Mouse (Mus musculus) G1E (cell line): ENCODE data around the gene Mecom. TPM values are rescaled to one million over a fixed set of nuclear protein-coding genes. Genes with fewer than 3 reads are reported as not detected.

Experiments used
- ATAC-seq: 2 replicates; pipeline ENCODE4 v1.8.0; 2016; ENCODE audit warnings: mild to moderate bottlenecking; ENCODE audit not compliant: insufficient number of reproducible peaks, poor library complexity, low FRiP score, severe bottlenecking; ENCODE audit errors: extremely low read depth
- DNase-seq: peaks from one replicate; pipeline ENCODE4 v3.0.0; 2012; ENCODE audit warnings: low spot score
- H3K27me3 ChIP-seq: 2 replicates; pipeline ENCODE4 v1.6.1; 2012; ENCODE audit warnings: mild to moderate bottlenecking, low read length, inconsistent platforms; ENCODE audit not compliant: insufficient read depth
- H3K36me3 ChIP-seq: replicated peaks from 2 replicates; pipeline ENCODE3; 2012; ENCODE audit warnings: mild to moderate bottlenecking, inconsistent platforms
- H3K4me1 ChIP-seq: 2 replicates; pipeline ENCODE4 v1.6.1; 2012; ENCODE audit warnings: low read depth, low read length, inconsistent platforms, mixed read lengths; ENCODE audit not compliant: insufficient read depth
- H3K4me3 ChIP-seq: 2 replicates; pipeline ENCODE4 v1.5.1; 2012; ENCODE audit warnings: low read depth, mild to moderate bottlenecking, inconsistent platforms, low read length, moderate library complexity, mixed read lengths
- H3K9me3 ChIP-seq: replicated peaks from 2 replicates; pipeline ENCODE4 v1.6.1; 2012; ENCODE audit warnings: inconsistent platforms
- CTCF ChIP-seq: IDR thresholded peaks from 2 replicates; pipeline ENCODE4 v1.5.1; 2012; ENCODE audit warnings: low read depth, low read length, inconsistent platforms, mixed read lengths
- GATA1 ChIP-seq: IDR thresholded peaks from 2 replicates; pipeline ENCODE4 v1.6.1; 2012; ENCODE audit warnings: borderline replicate concordance, low read length, inconsistent platforms, mixed read lengths
- GATA2 ChIP-seq: IDR thresholded peaks from 2 replicates; pipeline ENCODE4 v1.6.1; 2012; ENCODE audit warnings: low read depth, low read length, inconsistent platforms, borderline replicate concordance
- POLR2AphosphoS5 ChIP-seq: IDR thresholded peaks from 2 replicates; pipeline ENCODE4 v1.6.1; 2012; ENCODE audit warnings: low read depth, low read length, inconsistent platforms; ENCODE audit not compliant: insufficient replicate concordance
- TAL1 ChIP-seq: conservative IDR thresholded peaks from 2 replicates; pipeline ENCODE4 v1.6.1; 2012; ENCODE audit warnings: low read depth, low read length, inconsistent platforms, mixed read lengths
- polyA plus RNA-seq: library from polyadenylated mRNA; stranded (reverse); fragments of >175 nt; gene quantifications from 2 replicates; pipeline ENCODE4 v1.2.3, GENCODE M21; 2012
- total RNA-seq, 2 experiments: library from RNA; stranded (forward) in 1 of 2; stranded (reverse) in 1 of 2; fragments of 200-1000 nt in 1 of 2; fragments of >200 nt in 1 of 2; fragmentation: Nextera tagmentation in 1 of 2; gene quantifications; 2 replicates each; pipeline ENCODE4 v1.2.3; 2014 to 2017

Mecom gene
- total and polyA plus RNA-seq, 3 experiments = 0.05 TPM; not detected in 2

DNA sequence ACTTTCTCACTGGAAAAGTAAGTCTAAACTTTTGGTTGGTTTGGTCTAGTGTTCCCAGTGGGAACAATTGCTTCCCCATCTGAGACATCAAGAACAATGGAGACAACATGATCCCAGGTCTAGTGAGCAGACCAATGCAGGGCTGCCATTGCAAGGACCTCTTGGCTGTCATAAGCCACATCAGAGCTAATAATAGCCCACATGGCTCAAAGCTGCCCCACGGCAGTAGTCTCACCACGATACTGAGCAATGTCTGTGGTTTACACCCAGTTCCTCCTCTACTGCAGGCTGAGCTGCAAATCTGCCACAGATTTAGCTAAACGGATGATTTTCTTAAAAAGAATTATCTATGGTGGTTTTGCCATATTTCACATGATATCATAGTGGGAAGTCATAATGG is 455.9 kb downstream of the Mecom start:
- ATAC-seq (no peak), DNase-seq (no peak)
- H3K9me3 ChIP-seq = no peaks in the 10 kb centered on the region

DNA sequence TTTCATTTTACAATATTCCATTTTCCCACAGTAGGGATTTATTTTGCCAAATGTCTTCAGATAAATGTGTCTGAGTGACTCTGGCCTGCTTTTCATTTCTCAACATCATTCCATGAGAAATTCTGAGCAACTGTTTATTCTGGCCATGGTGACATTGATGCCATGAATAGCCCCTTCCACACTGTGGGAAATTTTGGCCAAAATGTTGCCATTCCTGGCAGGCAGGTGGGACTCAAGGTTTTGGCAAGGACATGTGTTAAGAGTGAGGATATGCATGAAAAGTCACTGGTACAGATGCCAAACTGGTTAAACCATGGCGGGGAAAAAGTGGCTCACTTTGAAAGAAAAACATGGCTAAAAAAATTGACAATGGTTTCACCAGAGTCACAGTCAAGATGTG is 456.4 kb downstream of the Mecom start:
- Histone ChIP-seq H3K27me3 (no peaks in the 10 kb centered on the region), H3K9me3 (no peaks in the 10 kb centered on the region), H3K4me3 (no peak overlapping the region), H3K4me1 (no peaks in the 10 kb centered on the region), H3K36me3 (no peaks in the 10 kb centered on the region)
- TF ChIP-seq TAL1 = no peak
- no peak for TF ChIP-seq GATA1
- no peak for TF ChIP-seq GATA2
- no peak for TF ChIP-seq CTCF
- no peak for TF ChIP-seq POLR2AphosphoS5
- DNase-seq (no peak), ATAC-seq (no peak)

More for the DNA sequence above, 455.9 kb downstream of the Mecom start:
- no peak for TF ChIP-seq GATA2
- TF ChIP-seq GATA1 = no peak
- no peak for TF ChIP-seq POLR2AphosphoS5
- no peak for TF ChIP-seq CTCF
- no peak for TF ChIP-seq TAL1
- H3K27me3 ChIP-seq = no peaks in the 10 kb centered on the region
- no peaks in the 10 kb centered on the region for H3K4me1 ChIP-seq
- no peak overlapping the region for H3K4me3 ChIP-seq
- H3K36me3 ChIP-seq = no peaks in the 10 kb centered on the region

DNA sequence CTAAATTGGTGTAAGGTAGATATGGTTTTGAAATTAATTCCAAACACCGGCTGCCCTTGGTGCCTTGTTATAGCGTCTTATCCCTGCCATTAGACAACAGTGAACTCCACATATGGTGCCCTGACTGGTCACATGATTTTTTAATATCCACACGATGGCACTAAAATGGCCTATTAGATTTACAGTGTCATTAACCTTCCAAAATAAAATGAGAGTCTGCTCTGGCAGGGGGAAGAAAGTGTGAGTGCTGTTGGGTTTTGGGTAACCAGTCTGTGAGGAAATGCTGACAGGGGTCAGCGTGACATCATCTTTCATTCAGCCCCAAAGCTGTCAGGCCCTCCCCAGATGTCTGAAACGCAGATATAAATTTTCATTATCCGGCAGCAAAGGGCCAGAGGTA is 461.7 kb downstream of the Mecom start:
- Histone ChIP-seq H3K36me3 (no peaks in the 10 kb centered on the region), H3K9me3 (0 out of 2 replicates have a peak, but pooled peaks cover 2% of the 10 kb centered on the region), H3K4me1 (no peaks in the 10 kb centered on the region), H3K27me3 (no peaks in the 10 kb centered on the region), H3K4me3 (no peak overlapping the region)
- TF ChIP-seq GATA2 = no peak
- TF ChIP-seq POLR2AphosphoS5 = no peak
- no peak for TF ChIP-seq CTCF
- TF ChIP-seq TAL1 = no peak
- no peak for TF ChIP-seq GATA1
- ATAC-seq (no peak), DNase-seq (no peak)

- Histone ChIP-seq H3K36me3 (no peaks in the 10 kb centered on the region), H3K9me3 (peaks cover 5% of the 10 kb centered on the region; the same call in 1 of the 2 replicates), H3K27me3 (no peaks in the 10 kb centered on the region), H3K4me3 (no peak overlapping the region), H3K4me1 (no peaks in the 10 kb centered on the region)
- ATAC-seq (no peak), DNase-seq (no peak)
- TF ChIP-seq TAL1 (no peak), GATA2 (no peak), CTCF (no peak), GATA1 (no peak), POLR2AphosphoS5 (no peak)
These were observed 464.0 kb downstream of the Mecom start for GRCm38 (mm10) chr3:30083842-30084241.

DNA sequence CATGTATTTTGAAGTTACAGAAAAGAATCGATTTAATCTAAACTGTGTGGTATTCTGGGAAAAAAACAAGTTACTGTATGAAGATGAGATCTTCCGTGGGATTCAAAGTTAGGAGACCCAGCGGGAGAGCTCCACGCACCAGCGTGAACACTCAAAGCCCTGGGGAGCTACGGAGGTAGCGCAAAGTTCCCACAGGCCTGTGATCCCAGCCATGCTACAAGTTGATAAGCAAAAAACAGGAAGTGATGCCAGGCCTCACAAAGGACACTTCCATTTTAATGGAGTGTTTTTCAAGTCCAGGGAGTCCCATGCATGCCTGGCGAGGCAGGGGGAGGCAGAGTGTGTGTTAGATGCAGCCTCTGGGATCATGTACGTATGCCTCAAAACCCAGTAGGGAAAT is 464.5 kb downstream of the Mecom start:
- TF ChIP-seq GATA2 (no peak), POLR2AphosphoS5 (no peak)
- no peak for DNase-seq
- H3K4me3 ChIP-seq = no peak overlapping the region
- no peaks in the 10 kb centered on the region for H3K4me1 ChIP-seq
- no peaks in the 10 kb centered on the region for H3K36me3 ChIP-seq
- peaks cover 5% of the 10 kb centered on the region; the same call in 1 of the 2 replicates for H3K9me3 ChIP-seq
- no peak for ATAC-seq
- no peaks in the 10 kb centered on the region for H3K27me3 ChIP-seq

GRCm38 (mm10) chr3:30080827-30081226 is 467.0 kb downstream of the Mecom start:
- DNase-seq = no peak
- H3K9me3 ChIP-seq = peaks cover 5% of the 10 kb centered on the region; the same call in 1 of the 2 replicates
- no peaks in the 10 kb centered on the region for H3K36me3 ChIP-seq
- ATAC-seq = no peak
- H3K4me1 ChIP-seq = no peaks in the 10 kb centered on the region
- no peaks in the 10 kb centered on the region for H3K27me3 ChIP-seq
- no peak overlapping the region for H3K4me3 ChIP-seq
- TF ChIP-seq POLR2AphosphoS5 = no peak
- no peak for TF ChIP-seq CTCF
- TF ChIP-seq TAL1 = no peak
- TF ChIP-seq GATA1 = no peak
- no peak for TF ChIP-seq GATA2

- Histone ChIP-seq H3K9me3 (peaks cover 3% of the 10 kb centered on the region; the same call in 1 of the 2 replicates), H3K4me3 (no peak overlapping the region), H3K27me3 (no peaks in the 10 kb centered on the region), H3K4me1 (no peaks in the 10 kb centered on the region), H3K36me3 (no peaks in the 10 kb centered on the region)
- DNase-seq = no peak
- TF ChIP-seq GATA1 = no peak
- no peak for TF ChIP-seq CTCF
- no peak for TF ChIP-seq POLR2AphosphoS5
- no peak for ATAC-seq
These were observed 471.3 kb downstream of the Mecom start for GRCm38 (mm10) chr3:30076522-30076921.
